Comparison of ENCODE assay signal across 8 mouse cellular contexts in the genomic region with DNA sequence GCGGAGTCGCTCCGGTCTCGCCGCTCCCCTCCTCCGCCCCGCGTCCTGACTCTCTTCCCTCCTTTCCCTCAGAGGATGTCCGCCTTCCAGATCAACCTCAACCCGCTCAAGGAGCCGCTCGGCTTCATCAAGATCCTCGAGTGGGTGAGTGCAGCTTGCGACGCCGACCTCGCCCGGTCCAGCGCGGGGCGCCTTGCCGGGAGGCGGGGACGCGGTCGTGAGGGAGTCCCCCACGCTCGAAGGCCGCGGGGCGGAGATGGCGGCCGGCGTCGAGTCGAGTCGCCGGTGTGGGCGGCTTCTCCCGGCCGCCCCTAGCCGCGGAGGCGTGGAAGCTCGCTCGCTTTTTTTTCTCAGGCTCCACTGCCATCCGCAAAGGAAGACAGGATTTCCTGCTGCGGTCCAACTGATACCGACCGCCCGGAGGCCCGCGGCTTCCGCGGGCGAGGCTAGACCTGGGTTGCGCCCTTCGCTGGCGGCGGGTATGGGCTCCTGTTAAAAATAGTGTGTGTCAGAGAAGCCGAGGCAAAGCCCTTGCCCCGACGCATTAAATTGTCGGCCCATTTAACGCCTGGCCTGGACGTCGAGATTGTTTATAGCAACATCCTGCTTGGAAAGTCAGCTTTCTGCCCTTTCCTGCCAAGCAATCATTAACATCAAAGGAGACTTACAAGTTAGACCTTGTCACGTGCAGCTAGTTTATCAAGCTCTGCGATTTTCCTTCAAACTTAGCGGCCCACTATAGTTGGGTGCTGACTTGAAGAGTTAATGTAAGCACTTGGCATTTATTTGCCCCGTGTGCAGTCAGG. TPM values are rescaled to one million over a fixed set of nuclear protein-coding genes. Genes with fewer than 3 reads are reported as not detected.
DNase-seq lines count a peak whose midpoint lies in the region; ATAC-seq and TF ChIP-seq lines count a peak whose summit lies in the region.

No protein-coding gene starts in this region.

- H3K27ac ChIP-seq in heart, embryonic 12.5 days (ENCODE audit: poor library complexity, severe bottlenecking) = peak overlapping the region; percentile 98
- peak overlapping the region; percentile 92 for H3K27ac ChIP-seq in embryonic facial prominence, embryonic 11.5 days (replicated peaks; ENCODE audit: low read depth, low read length)
- H3K27ac ChIP-seq in hindbrain, embryonic 12.5 days = peak overlapping the region; percentile 97
- H3K27ac ChIP-seq in lung, embryonic 14.5 days (ENCODE audit: low read depth) = peak overlapping the region; percentile 98
- peak overlapping the region; percentile 95 for H3K27ac ChIP-seq in olfactory bulb, adult 2 months (ENCODE audit: insufficient read depth, low read depth, low read length)

- H3K4me2 ChIP-seq in heart, embryonic 12.5 days = peak overlapping the region; percentile 72
- peak overlapping the region; percentile 71 for H3K4me2 ChIP-seq in embryonic facial prominence, embryonic 11.5 days (ENCODE audit: low read depth, low read length)
- H3K4me2 ChIP-seq in hindbrain, embryonic 12.5 days (replicated peaks) = peak overlapping the region; percentile 81
- H3K4me2 ChIP-seq in lung, embryonic 14.5 days = peak overlapping the region; percentile 68

- peak overlapping the region; percentile 62 for H3K4me3 ChIP-seq in heart, embryonic 12.5 days
- peak overlapping the region; percentile 78 for H3K4me3 ChIP-seq in embryonic facial prominence, embryonic 11.5 days (ENCODE audit: low read depth, low read length)
- H3K4me3 ChIP-seq in hindbrain, embryonic 12.5 days = peak overlapping the region; percentile 76
- peak overlapping the region; percentile 82 for H3K4me3 ChIP-seq in lung, embryonic 14.5 days (ENCODE audit: low read depth, low read length)
- peak overlapping the region; percentile 92 for H3K4me3 ChIP-seq in olfactory bulb, adult 2 months (ENCODE audit: insufficient read depth, low read depth, low read length)

- peak; percentile 78 for ATAC-seq in heart, embryonic 12.5 days (ENCODE audit: insufficient number of reproducible peaks, low FRiP score)
- peak; percentile 37; the same call in 1 of the 2 replicates for ATAC-seq in embryonic facial prominence, embryonic 11.5 days (replicated peaks; ENCODE audit: insufficient number of reproducible peaks, low FRiP score, low TSS enrichment, low read depth)
- ATAC-seq in hindbrain, embryonic 12.5 days (ENCODE audit: low FRiP score) = peak; percentile 74
- no peak; the same call in 1 of the 2 replicates for ATAC-seq in lung, embryonic 14.5 days (ENCODE audit: insufficient read depth)

- TF ChIP-seq POLR2A in olfactory bulb, adult 2 months (IDR thresholded peaks at IDR 0.05; ENCODE audit: insufficient read depth, low read depth, low read length) = peak; percentile 38; the same call in 1 of the 2 replicates

- H3K4me1 ChIP-seq in heart, embryonic 12.5 days (replicated peaks) = peaks cover 16% of the 10 kb centered on the region
- no peaks in the 10 kb centered on the region for H3K4me1 ChIP-seq in embryonic facial prominence, embryonic 11.5 days (ENCODE audit: control insufficient read depth, insufficient read depth, low read length)
- peaks cover 28% of the 10 kb centered on the region for H3K4me1 ChIP-seq in hindbrain, embryonic 12.5 days
- peaks cover 8% of the 10 kb centered on the region for H3K4me1 ChIP-seq in lung, embryonic 14.5 days (ENCODE audit: insufficient read depth)
- peaks cover 5% of the 10 kb centered on the region; the same call in 1 of the 2 replicates for H3K4me1 ChIP-seq in olfactory bulb, adult 2 months (ENCODE audit: control insufficient read depth, insufficient read depth, low read length)

- TF ChIP-seq CTCF in lung, embryonic 14.5 days (IDR thresholded peaks at IDR 0.05; ENCODE audit: low read depth) = no peak
- TF ChIP-seq CTCF in olfactory bulb, adult 2 months (IDR thresholded peaks at IDR 0.05; ENCODE audit: insufficient read depth, low read depth, low read length) = 0 out of 2 replicates have a peak, but pooled peaks have one; percentile 5

- no peaks in the 10 kb centered on the region for H3K27me3 ChIP-seq in heart, embryonic 12.5 days (replicated peaks)
- H3K27me3 ChIP-seq in embryonic facial prominence, embryonic 11.5 days (ENCODE audit: control insufficient read depth, insufficient read depth, low read length) = no peaks in the 10 kb centered on the region
- no peaks in the 10 kb centered on the region for H3K27me3 ChIP-seq in hindbrain, embryonic 12.5 days
- H3K27me3 ChIP-seq in lung, embryonic 14.5 days (ENCODE audit: insufficient read depth, low read length) = no peaks in the 10 kb centered on the region

- peak overlapping the region; percentile 87 for H3K9ac ChIP-seq in heart, embryonic 12.5 days
- peak overlapping the region; percentile 86 for H3K9ac ChIP-seq in embryonic facial prominence, embryonic 11.5 days (replicated peaks; ENCODE audit: low read length)
- peak overlapping the region; percentile 82 for H3K9ac ChIP-seq in hindbrain, embryonic 12.5 days
- peak overlapping the region; percentile 80 for H3K9ac ChIP-seq in lung, embryonic 14.5 days

- H3K9me3 ChIP-seq in heart, embryonic 12.5 days (replicated peaks) = no peaks in the 10 kb centered on the region
- H3K9me3 ChIP-seq in embryonic facial prominence, embryonic 11.5 days (replicated peaks; ENCODE audit: control insufficient read depth, low read length) = no peaks in the 10 kb centered on the region
- no peaks in the 10 kb centered on the region for H3K9me3 ChIP-seq in hindbrain, embryonic 12.5 days (replicated peaks)
- H3K9me3 ChIP-seq in lung, embryonic 14.5 days (ENCODE audit: low read depth, low read length) = no peaks in the 10 kb centered on the region

- under 1% methylated on average over 71 of the region's 71 CpGs for WGBS in heart, embryonic 12.5 days
- WGBS in embryonic facial prominence, embryonic 11.5 days = under 1% methylated on average over 66 of the region's 71 CpGs
- WGBS in hindbrain, embryonic 12.5 days = under 1% methylated on average over 69 of the region's 71 CpGs
- under 1% methylated on average over 71 of the region's 71 CpGs for WGBS in lung, embryonic 14.5 days
- WGBS in olfactory bulb, adult 2 months = under 1% methylated on average over 71 of the region's 71 CpGs

- no peak for DNase-seq in heart, adult 11 months
- peak; percentile 17 for DNase-seq in ES-CJ7 (ENCODE audit: low read depth, low spot score)
- no peak for DNase-seq in embryonic facial prominence, embryonic 11.5 days (ENCODE audit: low spot score)
- peak; percentile 79 for DNase-seq in lung, embryonic 14.5 days
- DNase-seq in right cerebral cortex, adult 18-20 months = no peak

- H3K36me3 ChIP-seq in heart, embryonic 12.5 days = no peaks in the 10 kb centered on the region
- H3K36me3 ChIP-seq in embryonic facial prominence, embryonic 11.5 days (replicated peaks; ENCODE audit: control insufficient read depth, insufficient read depth, low read depth, low read length) = no peaks in the 10 kb centered on the region
- no peaks in the 10 kb centered on the region for H3K36me3 ChIP-seq in hindbrain, embryonic 12.5 days
- no peaks in the 10 kb centered on the region for H3K36me3 ChIP-seq in lung, embryonic 14.5 days (ENCODE audit: insufficient read depth)

RNA-seq across cellular contexts. Expression of gene Sypl, which starts 0.7 kb away (rescaled TPM):
- 95.8 and 98.8 TPM in 2 replicates for polyA plus RNA-seq in heart, embryonic 12.5 days (2016; fragmentation: Nextera tagmentation; extraction: Ambion mirVana)
- 66.7 and 79.3 TPM in 2 replicates for polyA plus RNA-seq in embryonic facial prominence, embryonic 11.5 days (2014; fragmentation: Nextera tagmentation; extraction: Ambion mirVana)
- 50.9 and 54.5 TPM in 2 replicates for polyA plus RNA-seq in hindbrain, embryonic 12.5 days (2016; fragmentation: Nextera tagmentation; extraction: Ambion mirVana)
- polyA plus RNA-seq in lung, embryonic 14.5 days (2014; fragmentation: Nextera tagmentation; extraction: Ambion mirVana) = 133 and 139 TPM in 2 replicates
- polyA plus RNA-seq in olfactory bulb, adult 2 months (2012; ENCODE audit: insufficient read depth, insufficient read length, low replicate concordance, missing spikeins) = not detected in 2 replicates

Comparison
In these comparisons a context has a peak if more than half of its experiments do, and no peak if none do; other contexts are left out.
1. DNase-seq: peak in ES-CJ7 (single experiment) and lung, embryonic 14.5 days (single experiment); none in heart, adult 11 months (single experiment), embryonic facial prominence, embryonic 11.5 days (single experiment) and right cerebral cortex, adult 18-20 months (single experiment).
2. Peak in every context shown above with its lines, with median percentiles within 50 percentile points of each other: H3K27ac ChIP-seq, H3K4me2 ChIP-seq, H3K4me3 ChIP-seq and H3K9ac ChIP-seq.